Mouse (Mus musculus): ENCODE data around the gene Epc2. TPM values are rescaled to one million over a fixed set of nuclear protein-coding genes. Genes with fewer than 3 reads are reported as not detected.

The Epc2 gene
- polyA plus RNA-seq, 1 experiment from 2014 or later, result 3.7 TPM

DNA sequence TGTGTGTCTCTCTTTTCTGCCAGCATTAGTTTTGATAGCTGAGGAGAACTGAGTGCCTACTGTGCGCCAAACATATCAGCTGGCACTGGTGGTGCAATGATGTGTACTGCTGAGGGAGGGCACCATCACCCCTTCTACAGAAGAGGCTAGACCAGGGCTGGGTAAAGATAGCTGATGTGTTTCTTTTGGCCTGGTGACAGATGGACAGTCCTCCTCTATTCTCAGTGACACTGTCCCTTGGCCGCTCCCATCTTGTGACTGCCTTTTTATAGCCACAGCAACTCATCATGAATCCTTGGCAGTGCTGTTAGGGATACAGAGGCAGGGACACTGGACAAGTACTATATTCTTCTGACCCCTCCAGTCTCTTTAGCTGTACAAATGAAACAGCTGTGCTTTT lies 132.0 kb downstream of the Epc2 start:
- ATAC-seq, result no peak
- Histone ChIP-seq H3K4me3 (ENCODE audit: low read depth, low read length) (no peak overlapping the region), H3K4me2 (replicated peaks; ENCODE audit: low read depth) (no peak overlapping the region), H3K4me1 (replicated peaks; ENCODE audit: control insufficient read depth, insufficient read depth, low read length) (no peaks in the 10 kb centered on the region), H3K27ac (ENCODE audit: low read depth, low read length) (no peak overlapping the region), H3K27me3 (replicated peaks; ENCODE audit: control insufficient read depth, insufficient read depth, low read length) (no peaks in the 10 kb centered on the region), H3K9ac (ENCODE audit: low read depth, low read length) (no peak overlapping the region), H3K36me3 (ENCODE audit: control insufficient read depth, insufficient read depth) (no peaks in the 10 kb centered on the region), H3K9me3 (ENCODE audit: control insufficient read depth) (no peaks in the 10 kb centered on the region)
- 98% methylated on average over 2 of the region's 2 CpGs for WGBS
- no peak for TF ChIP-seq CTCF (IDR thresholded peaks at IDR 0.05; ENCODE audit: low read depth)

DNA sequence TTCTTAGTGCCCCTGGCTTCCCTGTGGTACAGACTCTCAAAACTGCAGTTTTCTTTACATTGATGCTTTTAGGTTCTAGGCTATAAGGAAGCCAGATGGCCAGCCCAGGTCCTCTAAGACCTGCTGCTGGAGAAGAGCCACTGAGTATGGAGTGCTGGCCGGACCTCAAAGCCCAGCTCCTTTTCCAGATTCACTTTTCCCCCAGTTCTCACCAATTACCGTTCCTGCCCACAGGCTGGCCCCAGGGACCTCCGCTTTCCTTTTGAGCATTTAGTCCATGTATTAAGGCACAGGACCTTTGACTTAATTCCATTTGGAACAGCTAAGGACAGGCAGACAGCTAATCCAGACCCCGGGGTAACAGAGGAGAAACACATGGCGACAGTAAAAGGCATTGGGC lies 139.2 kb downstream of the Epc2 start:
- Histone ChIP-seq H3K4me1 (replicated peaks; ENCODE audit: control insufficient read depth, insufficient read depth, low read length) (no peaks in the 10 kb centered on the region), H3K4me3 (ENCODE audit: low read depth, low read length) (no peak overlapping the region), H3K27me3 (replicated peaks; ENCODE audit: control insufficient read depth, insufficient read depth, low read length) (no peaks in the 10 kb centered on the region), H3K9ac (ENCODE audit: low read depth, low read length) (no peak overlapping the region), H3K36me3 (ENCODE audit: control insufficient read depth, insufficient read depth) (no peaks in the 10 kb centered on the region), H3K9me3 (ENCODE audit: control insufficient read depth) (no peaks in the 10 kb centered on the region), H3K4me2 (replicated peaks; ENCODE audit: low read depth) (no peak overlapping the region), H3K27ac (ENCODE audit: low read depth, low read length) (no peak overlapping the region)
- no peak for TF ChIP-seq CTCF (IDR thresholded peaks at IDR 0.05; ENCODE audit: low read depth)
- whole genome bisulfite sequencing, result 65% methylated on average over 5 of the region's 5 CpGs
- ATAC-seq, result no peak

DNA sequence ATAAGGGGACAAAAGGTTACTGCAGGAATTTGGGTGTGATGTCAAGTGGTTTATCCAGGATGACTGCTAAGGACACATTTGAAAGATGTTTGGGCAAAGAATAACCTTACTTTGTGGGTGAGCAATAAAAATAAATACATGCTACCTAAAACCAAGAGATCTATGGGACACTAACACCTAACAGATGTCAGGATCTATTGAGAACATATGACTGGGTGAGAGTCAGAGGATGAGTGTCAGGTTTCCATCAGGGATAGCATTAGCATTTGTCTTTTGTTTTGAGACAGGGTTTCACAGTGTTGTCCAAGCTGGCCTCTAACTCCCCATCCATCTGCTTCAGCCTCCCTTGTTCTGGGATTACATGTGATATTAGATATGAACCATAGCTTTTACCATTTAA lies 141.6 kb downstream of the Epc2 start:
- no peak for ATAC-seq
- Histone ChIP-seq H3K9ac (ENCODE audit: low read depth, low read length) (no peak overlapping the region), H3K4me3 (ENCODE audit: low read depth, low read length) (no peak overlapping the region), H3K27me3 (replicated peaks; ENCODE audit: control insufficient read depth, insufficient read depth, low read length) (no peaks in the 10 kb centered on the region), H3K4me2 (replicated peaks; ENCODE audit: low read depth) (no peak overlapping the region), H3K9me3 (ENCODE audit: control insufficient read depth) (no peaks in the 10 kb centered on the region), H3K4me1 (replicated peaks; ENCODE audit: control insufficient read depth, insufficient read depth, low read length) (no peaks in the 10 kb centered on the region), H3K36me3 (ENCODE audit: control insufficient read depth, insufficient read depth) (no peaks in the 10 kb centered on the region), H3K27ac (ENCODE audit: low read depth, low read length) (no peak overlapping the region)
- no peak for TF ChIP-seq CTCF (IDR thresholded peaks at IDR 0.05; ENCODE audit: low read depth)

DNA sequence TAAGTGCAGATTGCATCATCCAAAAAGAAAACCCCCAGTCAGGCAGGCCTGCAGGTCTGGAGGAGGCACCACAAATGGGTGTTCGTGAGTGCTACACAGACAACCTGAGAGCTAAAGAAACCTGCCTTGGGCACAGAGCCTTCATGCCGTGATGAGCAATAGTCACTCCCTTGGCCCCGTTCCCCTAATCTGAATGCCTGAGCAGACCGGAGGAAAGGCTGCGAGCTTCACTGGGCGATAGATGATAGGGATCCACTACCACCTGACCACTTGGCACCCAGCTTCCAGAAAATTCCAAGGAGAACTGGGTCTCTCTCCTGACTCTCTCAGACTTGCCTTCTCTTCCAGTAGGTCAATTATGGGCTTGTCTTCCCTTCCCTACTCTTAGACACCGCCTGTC lies 143.6 kb downstream of the Epc2 start:
- H3K9ac ChIP-seq (ENCODE audit: low read depth, low read length), result no peak overlapping the region
- H3K4me2 ChIP-seq (replicated peaks; ENCODE audit: low read depth), result no peak overlapping the region
- no peak overlapping the region for H3K27ac ChIP-seq (ENCODE audit: low read depth, low read length)
- no peak overlapping the region for H3K4me3 ChIP-seq (ENCODE audit: low read depth, low read length)
- WGBS, result 88% methylated on average over 7 of the region's 7 CpGs
- no peaks in the 10 kb centered on the region for H3K27me3 ChIP-seq (replicated peaks; ENCODE audit: control insufficient read depth, insufficient read depth, low read length)
- H3K4me1 ChIP-seq (replicated peaks; ENCODE audit: control insufficient read depth, insufficient read depth, low read length), result no peaks in the 10 kb centered on the region
- no peaks in the 10 kb centered on the region for H3K9me3 ChIP-seq (ENCODE audit: control insufficient read depth)
- TF ChIP-seq CTCF (IDR thresholded peaks at IDR 0.05; ENCODE audit: low read depth), result no peak
- no peaks in the 10 kb centered on the region for H3K36me3 ChIP-seq (ENCODE audit: control insufficient read depth, insufficient read depth)
- ATAC-seq, result no peak

DNA sequence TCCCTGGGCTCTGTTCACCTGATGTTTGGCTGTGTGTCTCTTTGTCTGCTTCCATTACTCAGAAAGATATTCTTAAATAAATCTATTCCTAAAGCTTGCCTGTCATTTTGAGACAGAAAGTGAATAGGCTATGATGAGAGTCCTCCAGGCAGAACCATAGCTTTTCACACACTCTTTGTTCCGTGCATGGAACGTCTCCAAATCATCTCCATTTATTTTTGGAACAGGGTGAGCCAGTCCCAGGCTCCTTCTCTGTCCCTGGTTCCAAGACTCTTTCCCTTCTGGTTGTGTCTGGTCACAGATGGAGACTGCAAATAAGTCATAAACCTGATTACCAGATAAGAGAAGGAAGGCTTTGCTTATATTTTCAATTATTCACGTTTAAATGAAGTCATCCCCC lies 145.0 kb downstream of the Epc2 start:
- 64% methylated on average over 3 of the region's 3 CpGs for WGBS
- no peaks in the 10 kb centered on the region for H3K27me3 ChIP-seq (replicated peaks; ENCODE audit: control insufficient read depth, insufficient read depth, low read length)
- H3K4me1 ChIP-seq (replicated peaks; ENCODE audit: control insufficient read depth, insufficient read depth, low read length), result no peaks in the 10 kb centered on the region
- no peaks in the 10 kb centered on the region for H3K36me3 ChIP-seq (ENCODE audit: control insufficient read depth, insufficient read depth)
- H3K9ac ChIP-seq (ENCODE audit: low read depth, low read length), result no peak overlapping the region
- TF ChIP-seq CTCF (IDR thresholded peaks at IDR 0.05; ENCODE audit: low read depth), result no peak
- H3K4me2 ChIP-seq (replicated peaks; ENCODE audit: low read depth), result no peak overlapping the region
- no peak for ATAC-seq
- no peaks in the 10 kb centered on the region for H3K9me3 ChIP-seq (ENCODE audit: control insufficient read depth)
- no peak overlapping the region for H3K27ac ChIP-seq (ENCODE audit: low read depth, low read length)
- H3K4me3 ChIP-seq (ENCODE audit: low read depth, low read length), result no peak overlapping the region

DNA sequence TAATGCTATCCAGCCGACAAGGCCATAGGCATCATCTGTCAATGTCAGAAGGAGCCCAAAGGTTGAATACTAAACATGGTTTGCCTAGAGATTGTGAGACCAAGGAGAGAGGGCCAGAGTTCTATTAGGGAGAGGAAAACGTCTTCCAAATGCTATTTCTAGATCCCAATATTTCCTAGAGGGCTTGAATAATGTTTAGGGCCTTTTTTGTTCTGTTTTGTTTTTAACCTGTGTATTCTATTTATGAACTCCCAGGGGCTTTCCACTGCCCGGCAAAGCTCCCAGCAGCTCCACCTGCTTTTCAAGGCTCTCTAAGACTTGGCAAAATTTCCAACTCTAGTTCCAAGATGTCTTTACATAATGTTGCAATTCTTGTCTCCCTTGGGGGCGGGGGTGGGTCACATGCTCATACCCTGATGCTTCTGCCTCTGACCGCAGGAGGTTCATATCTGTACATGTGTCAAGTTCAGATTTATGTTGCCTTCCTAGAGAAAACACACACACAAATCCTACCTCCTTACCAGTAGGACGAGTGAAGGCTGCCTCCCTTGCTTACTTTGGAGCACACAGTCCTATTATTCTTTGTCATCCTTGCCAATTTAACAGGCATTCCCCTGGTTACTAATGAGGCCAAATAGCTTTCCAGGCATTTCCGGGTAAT lies 148.9 kb downstream of the Epc2 start:
- ATAC-seq, result no peak
- H3K27ac ChIP-seq (ENCODE audit: low read depth, low read length), result no peak overlapping the region
- 57% methylated on average over 7 of the region's 7 CpGs for WGBS
- no peak for TF ChIP-seq CTCF (IDR thresholded peaks at IDR 0.05; ENCODE audit: low read depth)
- no peaks in the 10 kb centered on the region for H3K4me1 ChIP-seq (replicated peaks; ENCODE audit: control insufficient read depth, insufficient read depth, low read length)
- no peak overlapping the region for H3K4me3 ChIP-seq (ENCODE audit: low read depth, low read length)
- no peaks in the 10 kb centered on the region for H3K9me3 ChIP-seq (ENCODE audit: control insufficient read depth)
- H3K36me3 ChIP-seq (ENCODE audit: control insufficient read depth, insufficient read depth), result no peaks in the 10 kb centered on the region
- no peaks in the 10 kb centered on the region for H3K27me3 ChIP-seq (replicated peaks; ENCODE audit: control insufficient read depth, insufficient read depth, low read length)
- H3K9ac ChIP-seq (ENCODE audit: low read depth, low read length), result no peak overlapping the region
- H3K4me2 ChIP-seq (replicated peaks; ENCODE audit: low read depth), result no peak overlapping the region

Other genes starting within 250 kb of the Epc2 start
- gene Kif5c, start 167.8 kb downstream of the Epc2 start, polyA plus RNA-seq (2015; fragmentation: Nextera tagmentation; extraction: Ambion mirVana), result 2.7 and 3.0 TPM in 2 replicates